10 mouse cellular contexts compared by ENCODE assay signal in the genomic region with DNA sequence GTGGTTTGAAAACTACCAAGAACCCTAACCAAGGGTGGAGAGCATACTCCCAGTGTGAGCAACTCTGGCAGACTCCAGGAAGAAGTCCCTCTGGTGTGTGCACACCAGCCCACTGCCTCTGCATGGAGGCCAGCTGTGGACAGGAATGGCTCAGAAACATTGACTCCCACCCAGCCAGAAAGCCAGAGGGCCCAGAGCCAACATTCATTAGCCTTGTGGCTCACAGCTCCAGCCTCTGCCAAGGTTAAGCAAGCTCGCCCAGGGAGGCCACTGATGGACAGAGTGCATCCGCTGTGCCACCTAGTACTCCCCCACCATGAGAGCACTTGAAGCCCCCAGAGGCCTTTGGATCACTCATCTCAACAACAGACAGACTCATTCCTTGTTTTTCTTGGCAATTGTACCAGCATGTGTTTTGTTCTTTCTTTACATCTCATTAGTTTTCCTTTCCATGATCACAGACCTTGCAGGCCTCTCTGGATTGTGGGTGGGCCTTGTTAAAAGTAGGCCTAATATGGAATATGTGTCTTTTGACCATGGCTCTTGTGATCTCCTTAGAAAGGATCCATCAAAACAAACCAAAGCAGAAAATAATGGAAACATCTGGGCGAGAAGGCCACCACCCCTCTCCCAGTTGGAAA. TPM values are rescaled to one million over a fixed set of nuclear protein-coding genes. Genes with fewer than 3 reads are reported as not detected.
DNase-seq lines count a peak whose midpoint lies in the region.
"Had no signal": no experiment of that assay in that cellular context is flagged by ENCODE, and none has a peak within 500 bp of the region (broad histone marks: within the 10 kb centered on the region; RNA-seq: fewer than 3 reads in every experiment).

No protein-coding gene starts in this region.

- DNase-seq in kidney, adult 11 months, result peak; percentile 4
- DNase-seq in kidney, adult 9 months, result no peak
- DNase-seq in fibroblast of lung, adult 2 months (ENCODE audit: low read depth), result peak; percentile 75
- DNase-seq in heart, postnatal 4 days, result peak; percentile 43
- peak; percentile 42 for DNase-seq in lung, postnatal 14 days
- DNase-seq in adipocyte (ENCODE audit: low spot score), result no peak
- DNase-seq in layer of hippocampus, adult 9-10 months (ENCODE audit: low spot score), result no peak
- DNase-seq in frontal cortex, postnatal 10 days (ENCODE audit: low spot score in 2 of 2), result no peak
- DNase-seq: cerebellum, adult 9-11 months; liver had no signal

RNA-seq across cellular contexts. Expression of a gene that starts 46.9 kb away (rescaled TPM):
- 1 to 10 TPM; 1.5 to 2.8 TPM for total RNA-seq in heart, postnatal 4 days (2021)

Comparison
In these comparisons a context has a peak if more than half of its experiments do, and no peak if none do; other contexts are left out.
1. DNase-seq: peak in kidney, adult 11 months (single experiment), fibroblast of lung, adult 2 months (single experiment), heart, postnatal 4 days (single experiment) and lung, postnatal 14 days (single experiment); none in kidney, adult 9 months (single experiment), adipocyte (single experiment), layer of hippocampus, adult 9-10 months (single experiment) and frontal cortex, postnatal 10 days (0 of 2).